Mouse (Mus musculus) cerebellum, adult 2 months (tissue): ENCODE measurements at regions not wholly inside any gene's neighbourhood (a gene's known extent, or its start where the extent isn't known, plus 50 kb on each side); places are given as distances from the start of the nearest gene placed in this dataset.

ENCODE experiments used
- CTCF ChIP-seq: fragments of 200-500 bp; IDR thresholded peaks from 2 replicates; pipeline ENCODE4 v1.5.1; 2011; ENCODE audit warnings: low read depth, mild to moderate bottlenecking, control low read depth, low read length, moderate library complexity, borderline replicate concordance; ENCODE audit not compliant: insufficient read depth
- POLR2A ChIP-seq: fragments of 200-500 bp; IDR thresholded peaks from 2 replicates; pipeline ENCODE4 v1.6.1; 2011; ENCODE audit warnings: low read length, control low read depth, borderline replicate concordance; ENCODE audit not compliant: insufficient read depth

DNA sequence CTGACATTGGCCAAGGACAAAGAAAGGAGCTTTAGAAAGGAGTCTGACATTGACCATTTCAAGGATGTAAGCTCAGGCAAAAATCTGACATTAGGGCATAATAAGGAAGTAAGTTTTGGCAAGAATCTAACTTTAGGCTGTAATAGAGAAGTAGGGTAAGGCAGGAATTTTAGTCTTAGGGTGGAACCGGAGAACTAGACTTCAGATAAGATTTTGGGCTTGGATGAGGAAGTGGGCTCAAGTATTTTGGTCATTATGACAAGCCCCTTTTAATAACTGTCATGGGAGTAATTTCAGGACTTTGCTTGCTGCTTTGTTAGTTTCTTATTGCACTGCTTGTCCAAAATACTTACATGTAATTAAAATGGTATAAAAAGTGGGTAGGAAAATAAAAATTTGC lies 418.9 kb downstream of the Wdr20rt start:
- TF ChIP-seq CTCF (no peak), POLR2A (no peak)
